Mouse (Mus musculus): ENCODE results near the gene Sh3gl1.

Sh3gl1 gene

GRCm38 (mm10) chr17:56039345-56039744, 2.9 kb upstream of the Sh3gl1 start:
- DNase-seq, result no peak

GRCm38 (mm10) chr17:56038583-56039261, 2.3 kb upstream of the Sh3gl1 start:
- no peak for DNase-seq

- no peak for DNase-seq
Observed at GRCm38 (mm10) chr17:56036901-56037287, 459 bp upstream of the Sh3gl1 start.

- no peak for DNase-seq
Observed at GRCm38 (mm10) chr17:56035216-56035615, 1.2 kb downstream of the Sh3gl1 start.

- DNase-seq, result no peak
Observed at GRCm38 (mm10) chr17:56034726-56035100, 1.7 kb downstream of the Sh3gl1 start.

- no peak for DNase-seq
Observed at GRCm38 (mm10) chr17:56034040-56034725, 2.3 kb downstream of the Sh3gl1 start.

- DNase-seq, result no peak
Observed at GRCm38 (mm10) chr17:56032831-56033230, 3.6 kb downstream of the Sh3gl1 start.

- no peak for DNase-seq
Observed at GRCm38 (mm10) chr17:56032127-56032733, 4.2 kb downstream of the Sh3gl1 start.

- no peak for DNase-seq
Observed at GRCm38 (mm10) chr17:56031431-56031830, 5.0 kb downstream of the Sh3gl1 start.

GRCm38 (mm10) chr17:56030919-56031318, 5.5 kb downstream of the Sh3gl1 start:
- DNase-seq, result peak; percentile 42

- no peak for DNase-seq
Observed at GRCm38 (mm10) chr17:56030238-56030870, 6.1 kb downstream of the Sh3gl1 start.

GRCm38 (mm10) chr17:56027801-56028441, 8.5 kb downstream of the Sh3gl1 start:
- DNase-seq, result no peak

GRCm38 (mm10) chr17:56026881-56027280, 9.6 kb downstream of the Sh3gl1 start:
- no peak for DNase-seq

GRCm38 (mm10) chr17:56026303-56026702, 10.1 kb downstream of the Sh3gl1 start:
- no peak for DNase-seq

GRCm38 (mm10) chr17:56024931-56025330, 11.5 kb downstream of the Sh3gl1 start:
- DNase-seq, result no peak

- no peak for DNase-seq
Observed at GRCm38 (mm10) chr17:56024476-56024875, 12.0 kb downstream of the Sh3gl1 start.

- DNase-seq, result no peak
Observed at GRCm38 (mm10) chr17:56023386-56023785, 13.0 kb downstream of the Sh3gl1 start.

GRCm38 (mm10) chr17:56022989-56023290, 13.5 kb downstream of the Sh3gl1 start:
- DNase-seq, result no peak

- no peak for DNase-seq
Observed at GRCm38 (mm10) chr17:56022131-56022988, 14.1 kb downstream of the Sh3gl1 start.

- DNase-seq, result no peak
Observed at GRCm38 (mm10) chr17:56021161-56021910, 15.1 kb downstream of the Sh3gl1 start.

GRCm38 (mm10) chr17:56020400-56021084, 15.9 kb downstream of the Sh3gl1 start:
- no peak for DNase-seq

All from liver (tissue).